Mouse (Mus musculus) cerebellum, adult 2 months (tissue): ENCODE measurements at regions not wholly inside any gene's neighbourhood (a gene's known extent, or its start where the extent isn't known, plus 50 kb on each side); places are given as distances from the start of the nearest gene placed in this dataset.

Experiments
- CTCF ChIP-seq: fragments of 200-500 bp; IDR thresholded peaks from 2 replicates; pipeline ENCODE4 v1.5.1; 2011; ENCODE audit warnings: low read depth, mild to moderate bottlenecking, control low read depth, low read length, moderate library complexity, borderline replicate concordance; ENCODE audit not compliant: insufficient read depth
- POLR2A ChIP-seq: fragments of 200-500 bp; IDR thresholded peaks from 2 replicates; pipeline ENCODE4 v1.6.1; 2011; ENCODE audit warnings: low read length, control low read depth, borderline replicate concordance; ENCODE audit not compliant: insufficient read depth

GRCm38 (mm10) chr4:9161068-9161813, 922.4 kb upstream of the Car8 start:
- TF ChIP-seq POLR2A (no peak), CTCF (no peak)
